ENCODE assay signal across 9 mouse cellular contexts in genomic region chr6:88785781-88786542, GRCm38 (mm10). TPM values are rescaled to one million over a fixed set of nuclear protein-coding genes. Genes with fewer than 3 reads are reported as not detected.
A peak's percentile ranks its signal among the peaks of the same experiment; 100 is the strongest.
DNase-seq lines count a peak whose midpoint lies in the region; ATAC-seq and TF ChIP-seq lines count a peak whose summit lies in the region.
"Had no signal": no experiment of that assay in that cellular context is flagged by ENCODE, and none has a peak within 500 bp of the region (broad histone marks: within the 10 kb centered on the region; RNA-seq: fewer than 3 reads in every experiment).

No protein-coding gene starts in this region.

- no peaks in the 10 kb centered on the region for H3K9me3 ChIP-seq in heart, postnatal 0 days (replicated peaks; ENCODE audit: control insufficient read depth, low read length)
- H3K9me3 ChIP-seq in lung, embryonic 15.5 days, result no peaks in the 10 kb centered on the region
- no peaks in the 10 kb centered on the region for H3K9me3 ChIP-seq in stomach, postnatal 0 days (ENCODE audit: control insufficient read depth, low read length)

- H3K27me3 ChIP-seq in cerebellum, adult 2 months (ENCODE audit: control insufficient read depth, insufficient read depth, low read length), result no peaks in the 10 kb centered on the region
- H3K27me3 ChIP-seq in heart, postnatal 0 days (ENCODE audit: control insufficient read depth, insufficient read depth, low read length), result no peaks in the 10 kb centered on the region
- H3K27me3 ChIP-seq in lung, embryonic 15.5 days, result no peaks in the 10 kb centered on the region
- no peaks in the 10 kb centered on the region for H3K27me3 ChIP-seq in stomach, postnatal 0 days (ENCODE audit: control insufficient read depth, insufficient read depth, low read length)

- no peak overlapping the region for H3K4me3 ChIP-seq in cerebellum, adult 2 months (replicated peaks; ENCODE audit: insufficient read depth, low read depth, low read length)
- H3K4me3 ChIP-seq in heart, postnatal 0 days (ENCODE audit: low read depth, low read length), result no peak overlapping the region
- H3K4me3 ChIP-seq in lung, embryonic 15.5 days, result no peak overlapping the region
- no peak overlapping the region for H3K4me3 ChIP-seq in stomach, postnatal 0 days (ENCODE audit: low read depth, low read length)

- H3K27ac ChIP-seq in cerebellum, adult 2 months (ENCODE audit: insufficient read depth, low read length), result peak overlapping the region; percentile 90
- peak overlapping the region; percentile 93 for H3K27ac ChIP-seq in heart, postnatal 0 days (ENCODE audit: low read depth)
- peak overlapping the region; percentile 84; the same call in 1 of the 2 replicates for H3K27ac ChIP-seq in lung, embryonic 15.5 days
- peak overlapping the region; percentile 96 for H3K27ac ChIP-seq in stomach, postnatal 0 days (replicated peaks)

- H3K4me2 ChIP-seq in heart, postnatal 0 days (ENCODE audit: low read depth, low read length), result no peak overlapping the region
- H3K4me2 ChIP-seq in lung, embryonic 15.5 days, result no peak overlapping the region
- H3K4me2 ChIP-seq in stomach, postnatal 0 days (replicated peaks; ENCODE audit: low read depth), result no peak overlapping the region

- TF ChIP-seq POLR2A in cerebellum, adult 2 months (IDR thresholded peaks at IDR 0.05; ENCODE audit: borderline replicate concordance, insufficient read depth, low read length), result no peak

- no peak for DNase-seq in cerebellum, adult 2 months
- no peak for DNase-seq in cerebellum, postnatal 4 days (ENCODE audit: low spot score in 2 of 2)
- no peak for DNase-seq in heart, postnatal 0 days (ENCODE audit: low spot score)
- no peak for DNase-seq in heart, postnatal 36 days
- no peak for DNase-seq in lung, postnatal 4 days
- DNase-seq in stomach, postnatal 0 days (ENCODE audit: low spot score), result no peak
- DNase-seq in ovary, postnatal 14 days (ENCODE audit: low spot score), result no peak
- DNase-seq: thymus, postnatal 14 days had no signal

- peaks cover 64% of the 10 kb centered on the region for H3K4me1 ChIP-seq in cerebellum, adult 2 months (ENCODE audit: control insufficient read depth, insufficient read depth, low read length)
- peaks cover 54% of the 10 kb centered on the region for H3K4me1 ChIP-seq in heart, postnatal 0 days (ENCODE audit: control insufficient read depth, insufficient read depth)
- H3K4me1 ChIP-seq in lung, embryonic 15.5 days, result peaks cover 54% of the 10 kb centered on the region
- peaks cover 6% of the 10 kb centered on the region for H3K4me1 ChIP-seq in stomach, postnatal 0 days (replicated peaks; ENCODE audit: control insufficient read depth, insufficient read depth)

- H3K36me3 ChIP-seq in heart, postnatal 0 days (replicated peaks; ENCODE audit: control insufficient read depth, insufficient read depth, low read length), result no peaks in the 10 kb centered on the region
- no peaks in the 10 kb centered on the region for H3K36me3 ChIP-seq in lung, embryonic 15.5 days
- H3K36me3 ChIP-seq in stomach, postnatal 0 days (ENCODE audit: control insufficient read depth, insufficient read depth, low read length), result peaks cover 2% of the 10 kb centered on the region; the same call in 1 of the 2 replicates

- intact Hi-C loops in heart, postnatal 36 days (cut with DNase I), result loop anchor here (2.0 kb wide), 2 partner anchors 41 to 59 kb away; no protein-coding TSS in a partner anchor

- TF ChIP-seq CTCF in cerebellum, adult 2 months (IDR thresholded peaks at IDR 0.05; ENCODE audit: borderline replicate concordance, insufficient read depth, low read depth, low read length), result no peak
- no peak; the same call in 1 of the 2 replicates for TF ChIP-seq CTCF in heart, postnatal 0 days (IDR thresholded peaks at IDR 0.05; ENCODE audit: low read depth)
- no peak for TF ChIP-seq CTCF in stomach, postnatal 0 days (IDR thresholded peaks at IDR 0.05; ENCODE audit: low read depth)

- no peak overlapping the region for H3K9ac ChIP-seq in heart, postnatal 0 days (replicated peaks; ENCODE audit: low read depth, low read length)
- H3K9ac ChIP-seq in lung, embryonic 15.5 days, result no peak overlapping the region
- H3K9ac ChIP-seq in stomach, postnatal 0 days (ENCODE audit: low read length), result no peak overlapping the region

- no peak for TF ChIP-seq EP300 in heart, postnatal 0 days (IDR thresholded peaks at IDR 0.05; ENCODE audit: low read depth)
- TF ChIP-seq EP300 in stomach, postnatal 0 days (optimal IDR thresholded peaks at IDR 0.05), result no peak

- 31% methylated on average over 10 of the region's 10 CpGs for WGBS in cerebellum, adult 2 months
- 71% methylated on average over 10 of the region's 10 CpGs for WGBS in heart, postnatal 0 days
- 73% methylated on average over 10 of the region's 10 CpGs for whole genome bisulfite sequencing in lung, embryonic 15.5 days
- 70% methylated on average over 10 of the region's 10 CpGs for WGBS in stomach, postnatal 0 days

- no peak for ATAC-seq in heart, postnatal 0 days (ENCODE audit: insufficient read depth, low read depth)
- ATAC-seq in lung, embryonic 15.5 days (ENCODE audit: borderline replicate concordance, extremely low read depth, low FRiP score, low TSS enrichment), result no peak
- no peak for ATAC-seq in stomach, postnatal 0 days (ENCODE audit: low FRiP score, low TSS enrichment)

RNA-seq across cellular contexts. Expression of gene Abtb1, which starts 55.8 kb away (rescaled TPM):
- 116 TPM in 2 replicates for polyA plus RNA-seq in cerebellum, adult 2 months (2012; rRNA removed)
- 63.9 and 88.0 TPM in 2 replicates for total RNA-seq in heart, postnatal 0 days (2014; rRNA removed; ENCODE audit: low replicate concordance)
- 29.1 and 36.6 TPM in 2 replicates for polyA plus RNA-seq in heart, postnatal 0 days (2015; fragmentation: Nextera tagmentation; extraction: Ambion mirVana)
- 10 to 100 TPM; 28.1 to 29.2 TPM for total RNA-seq in heart, postnatal 36 days (2021)
- 36.7 and 42.9 TPM in 2 replicates for polyA plus RNA-seq in lung, embryonic 15.5 days (2015; fragmentation: Nextera tagmentation; extraction: Ambion mirVana)
- polyA plus RNA-seq in stomach, postnatal 0 days (2015; fragmentation: Nextera tagmentation; extraction: Ambion mirVana), result 25.1 and 26.1 TPM in 2 replicates
